Mouse (Mus musculus): ENCODE measurements at regions not wholly inside any gene's neighbourhood (a gene's known extent, or its start where the extent isn't known, plus 50 kb on each side); places are given as distances from the start of the nearest gene placed in this dataset.
A peak's percentile ranks its signal among the peaks of the same experiment; 100 is the strongest.

DNA sequence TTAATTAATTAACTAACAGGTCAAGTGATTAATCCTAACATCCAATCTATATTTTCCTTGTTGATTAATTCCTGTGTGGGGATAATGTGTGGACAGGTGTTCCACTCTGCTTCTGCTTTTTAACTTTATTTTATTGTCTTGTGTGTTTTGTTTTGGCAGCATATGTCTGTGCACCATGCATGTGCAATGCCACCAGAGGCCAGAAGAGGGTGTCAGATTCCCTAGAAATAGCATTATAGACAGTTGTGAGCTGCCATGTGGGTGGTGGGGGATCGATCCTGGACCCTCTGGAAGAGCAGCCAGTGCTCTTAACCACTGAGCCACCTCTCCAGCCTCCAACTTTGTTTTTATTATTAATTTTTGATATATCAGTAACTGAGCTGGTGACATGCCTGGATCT lies 65.6 kb downstream of the En1 start:
- H3K36me3 ChIP-seq (ENCODE audit: insufficient read depth, low read length), result no peaks in the 10 kb centered on the region
- H3K9ac ChIP-seq (replicated peaks; ENCODE audit: low read length), result no peak overlapping the region
- H3K9me3 ChIP-seq (ENCODE audit: low read length), result no peaks in the 10 kb centered on the region
- WGBS, result 92% methylated on average over 1 of the region's 1 CpGs
- no peak overlapping the region for H3K4me3 ChIP-seq (ENCODE audit: low read length)
- no peaks in the 10 kb centered on the region for H3K27me3 ChIP-seq (ENCODE audit: insufficient read depth, low read length)
- no peak overlapping the region for H3K27ac ChIP-seq (ENCODE audit: low read length)
- no peaks in the 10 kb centered on the region for H3K4me1 ChIP-seq (ENCODE audit: insufficient read depth, low read length)
- no peak overlapping the region for H3K4me2 ChIP-seq (replicated peaks; ENCODE audit: low read depth, low read length)
- no peak for ATAC-seq (ENCODE audit: low FRiP score, low TSS enrichment)

DNA sequence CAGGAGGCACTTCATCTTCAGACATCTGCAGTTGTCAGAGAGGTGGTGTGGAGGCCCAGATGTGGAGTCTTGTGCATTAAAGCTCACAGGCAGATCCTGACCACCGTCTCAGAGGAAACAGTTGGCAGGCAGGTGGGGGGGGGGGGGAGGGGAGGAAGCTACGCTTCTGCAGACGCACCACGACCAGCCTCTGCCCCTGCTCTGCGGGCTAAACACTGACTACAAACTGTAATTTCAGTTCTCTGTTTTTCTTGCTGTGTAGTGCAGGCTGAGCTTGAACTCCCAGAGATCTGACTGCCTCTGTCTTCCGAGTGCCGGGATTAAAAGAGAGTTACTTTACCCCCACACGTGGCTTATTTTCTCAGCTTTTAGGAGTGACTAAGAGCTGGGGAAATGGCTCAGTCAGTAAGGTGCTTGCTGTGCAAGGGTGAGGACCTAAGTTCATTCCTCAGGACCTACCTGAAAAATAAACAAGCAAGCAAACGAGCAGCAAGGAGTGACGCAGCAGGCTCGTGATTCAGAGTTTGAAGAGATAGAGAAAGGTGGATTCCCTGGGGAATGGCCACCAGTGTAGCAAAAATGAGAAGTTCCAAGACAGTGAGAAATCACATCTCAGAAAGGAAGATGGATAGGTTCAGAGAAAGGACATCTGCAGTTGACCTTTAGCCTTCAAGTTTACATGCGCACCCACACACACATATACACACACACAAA lies 81.5 kb downstream of the En1 start:
- no peak overlapping the region for H3K4me2 ChIP-seq (replicated peaks; ENCODE audit: low read depth, low read length)
- H3K27ac ChIP-seq (ENCODE audit: low read length), result no peak overlapping the region
- no peak for ATAC-seq (ENCODE audit: low FRiP score, low TSS enrichment)
- H3K9me3 ChIP-seq (ENCODE audit: low read length), result no peaks in the 10 kb centered on the region
- no peaks in the 10 kb centered on the region for H3K27me3 ChIP-seq (ENCODE audit: insufficient read depth, low read length)
- no peak overlapping the region for H3K9ac ChIP-seq (replicated peaks; ENCODE audit: low read length)
- H3K36me3 ChIP-seq (ENCODE audit: insufficient read depth, low read length), result no peaks in the 10 kb centered on the region
- no peaks in the 10 kb centered on the region for H3K4me1 ChIP-seq (ENCODE audit: insufficient read depth, low read length)
- 46% methylated on average over 12 of the region's 12 CpGs for WGBS
- no peak overlapping the region for H3K4me3 ChIP-seq (ENCODE audit: low read length)

DNA sequence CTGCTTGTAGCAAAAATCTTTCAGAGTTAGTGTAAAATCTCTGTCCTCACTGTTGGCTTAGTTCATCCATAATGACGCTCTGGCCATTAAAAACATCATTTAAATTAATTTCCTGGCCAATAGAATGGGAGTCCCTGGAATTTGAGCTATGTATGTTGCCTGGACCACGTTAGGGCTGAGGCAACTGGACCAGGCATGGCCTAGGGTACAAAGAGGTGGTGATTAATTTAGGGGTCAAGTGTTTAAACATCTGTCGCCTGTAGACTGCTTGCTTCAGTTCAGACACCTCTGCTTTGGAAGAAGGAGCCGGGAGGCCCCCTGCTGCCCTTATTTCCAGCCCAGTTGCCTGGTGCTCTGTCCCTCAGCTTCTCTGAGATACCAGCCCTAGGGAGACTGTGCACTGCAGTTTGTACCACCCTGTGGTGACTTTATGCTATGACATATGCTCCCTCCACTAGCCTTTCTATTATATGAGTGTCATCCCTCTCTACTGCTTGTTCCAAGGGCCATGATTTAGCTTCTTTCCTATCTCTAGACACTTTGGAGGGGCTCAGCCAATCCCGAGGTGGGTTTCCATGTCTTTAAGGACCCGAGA lies 83.5 kb downstream of the En1 start:
- Histone ChIP-seq H3K36me3 (ENCODE audit: insufficient read depth, low read length) (no peaks in the 10 kb centered on the region), H3K4me3 (ENCODE audit: low read length) (no peak overlapping the region), H3K27ac (ENCODE audit: low read length) (no peak overlapping the region), H3K4me1 (ENCODE audit: insufficient read depth, low read length) (no peaks in the 10 kb centered on the region), H3K4me2 (replicated peaks; ENCODE audit: low read depth, low read length) (no peak overlapping the region), H3K9ac (replicated peaks; ENCODE audit: low read length) (no peak overlapping the region), H3K9me3 (ENCODE audit: low read length) (no peaks in the 10 kb centered on the region), H3K27me3 (ENCODE audit: insufficient read depth, low read length) (no peaks in the 10 kb centered on the region)
- WGBS, result 36% methylated on average over 6 of the region's 6 CpGs
- ATAC-seq (ENCODE audit: low FRiP score, low TSS enrichment), result peak; percentile 59; the same call in 1 of the 2 replicates

DNA sequence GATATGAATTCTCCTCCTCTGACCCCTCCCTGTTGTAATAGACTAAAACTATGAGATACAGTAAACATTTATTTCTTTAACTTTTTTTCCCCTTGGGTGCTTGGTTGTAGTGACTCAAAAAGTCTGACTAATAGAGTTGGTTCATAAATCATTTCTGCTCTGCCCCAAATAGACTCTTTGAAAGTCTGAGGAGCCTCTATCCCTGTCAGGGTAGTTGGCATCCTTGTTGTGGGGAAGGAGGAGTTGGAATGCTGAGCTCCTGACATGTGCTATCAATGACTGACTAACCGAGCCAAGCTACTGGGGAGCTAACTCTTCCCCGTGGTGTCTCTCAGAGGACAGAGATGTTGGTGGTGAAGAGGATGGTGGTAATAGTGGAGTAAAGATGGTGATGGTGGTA lies 89.4 kb downstream of the En1 start:
- Histone ChIP-seq H3K4me2 (replicated peaks; ENCODE audit: low read depth, low read length) (no peak overlapping the region), H3K27ac (ENCODE audit: low read length) (no peak overlapping the region), H3K36me3 (ENCODE audit: insufficient read depth, low read length) (no peaks in the 10 kb centered on the region), H3K27me3 (ENCODE audit: insufficient read depth, low read length) (no peaks in the 10 kb centered on the region), H3K4me1 (ENCODE audit: insufficient read depth, low read length) (no peaks in the 10 kb centered on the region), H3K9me3 (ENCODE audit: low read length) (0 out of 2 replicates have a peak, but pooled peaks cover 4% of the 10 kb centered on the region), H3K9ac (replicated peaks; ENCODE audit: low read length) (no peak overlapping the region), H3K4me3 (ENCODE audit: low read length) (no peak overlapping the region)
- WGBS, result 72% methylated on average over 2 of the region's 2 CpGs
- ATAC-seq (ENCODE audit: low FRiP score, low TSS enrichment), result no peak

DNA sequence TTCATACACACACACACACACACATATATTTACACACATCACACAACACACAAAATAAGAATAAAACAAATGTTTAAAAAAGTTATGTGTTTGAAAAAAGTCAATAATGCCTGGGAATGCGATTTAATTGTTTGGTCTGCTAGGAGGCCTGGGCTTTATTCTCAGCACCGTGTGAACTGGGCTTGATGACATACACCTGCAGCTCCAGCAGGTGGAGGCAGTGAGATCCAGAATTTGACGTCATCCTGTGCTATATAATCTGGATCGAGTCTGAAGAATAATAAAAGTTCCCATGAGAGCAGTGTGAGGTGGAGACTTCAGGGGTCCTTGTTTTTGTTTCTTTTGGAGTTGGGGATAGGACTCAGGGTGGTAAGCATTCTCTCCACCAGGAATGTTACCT lies 96.0 kb downstream of the En1 start:
- no peaks in the 10 kb centered on the region for H3K4me1 ChIP-seq (ENCODE audit: insufficient read depth, low read length)
- H3K4me3 ChIP-seq (ENCODE audit: low read length), result no peak overlapping the region
- 0 out of 2 replicates have a peak, but pooled peaks cover 4% of the 10 kb centered on the region for H3K9me3 ChIP-seq (ENCODE audit: low read length)
- no peak for ATAC-seq (ENCODE audit: low FRiP score, low TSS enrichment)
- no peak overlapping the region for H3K4me2 ChIP-seq (replicated peaks; ENCODE audit: low read depth, low read length)
- no peak overlapping the region for H3K9ac ChIP-seq (replicated peaks; ENCODE audit: low read length)
- no peaks in the 10 kb centered on the region for H3K27me3 ChIP-seq (ENCODE audit: insufficient read depth, low read length)
- WGBS, result 67% methylated on average over 4 of the region's 4 CpGs
- H3K36me3 ChIP-seq (ENCODE audit: insufficient read depth, low read length), result no peaks in the 10 kb centered on the region
- H3K27ac ChIP-seq (ENCODE audit: low read length), result no peak overlapping the region

DNA sequence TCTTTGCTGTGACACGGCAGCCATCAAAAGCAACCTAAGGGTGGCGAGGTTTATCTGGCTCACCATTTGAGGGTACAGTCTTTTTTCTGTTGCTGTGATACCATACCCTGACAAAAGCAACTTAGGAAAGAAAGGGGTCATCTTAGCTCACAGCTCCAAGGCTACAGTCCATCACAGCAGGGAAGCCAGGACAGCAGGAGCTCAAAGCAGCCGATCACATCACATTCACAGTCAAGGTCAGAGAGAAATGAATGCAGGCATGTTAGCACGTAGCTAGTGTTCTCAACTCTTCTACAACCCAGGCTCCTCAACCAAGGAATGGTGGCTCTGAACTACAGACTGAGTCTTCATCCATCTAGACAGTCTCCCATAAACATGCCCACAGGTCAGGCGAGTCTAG lies 102.0 kb downstream of the En1 start:
- 74% methylated on average over 5 of the region's 5 CpGs for WGBS
- H3K4me2 ChIP-seq (replicated peaks; ENCODE audit: low read depth, low read length), result no peak overlapping the region
- H3K9ac ChIP-seq (replicated peaks; ENCODE audit: low read length), result no peak overlapping the region
- no peaks in the 10 kb centered on the region for H3K9me3 ChIP-seq (ENCODE audit: low read length)
- H3K36me3 ChIP-seq (ENCODE audit: insufficient read depth, low read length), result no peaks in the 10 kb centered on the region
- no peak overlapping the region for H3K27ac ChIP-seq (ENCODE audit: low read length)
- H3K27me3 ChIP-seq (ENCODE audit: insufficient read depth, low read length), result no peaks in the 10 kb centered on the region
- no peak overlapping the region for H3K4me3 ChIP-seq (ENCODE audit: low read length)
- no peaks in the 10 kb centered on the region for H3K4me1 ChIP-seq (ENCODE audit: insufficient read depth, low read length)
- ATAC-seq (ENCODE audit: low FRiP score, low TSS enrichment), result no peak

DNA sequence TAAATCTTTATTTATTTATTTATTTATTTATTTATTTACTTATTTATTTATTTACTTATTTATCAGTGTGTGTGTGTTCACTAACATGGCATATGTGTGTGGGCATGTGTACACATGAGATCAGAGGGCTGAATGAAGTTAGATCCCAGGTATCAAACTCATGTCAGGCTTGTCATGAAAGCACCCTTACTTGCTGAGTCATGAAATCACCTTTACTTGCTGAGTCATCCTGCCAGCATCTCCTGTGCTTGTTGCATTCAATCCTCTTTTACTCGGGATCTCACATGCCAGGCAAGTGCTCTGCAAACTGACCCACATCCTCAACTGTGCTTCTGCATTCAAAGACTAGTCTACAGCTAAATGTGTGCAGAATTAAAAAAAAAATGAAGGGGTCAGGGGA lies 103.8 kb downstream of the En1 start:
- 66% methylated on average over 1 of the region's 1 CpGs for WGBS
- Histone ChIP-seq H3K4me1 (ENCODE audit: insufficient read depth, low read length) (no peaks in the 10 kb centered on the region), H3K27me3 (ENCODE audit: insufficient read depth, low read length) (no peaks in the 10 kb centered on the region), H3K9me3 (ENCODE audit: low read length) (no peaks in the 10 kb centered on the region), H3K27ac (ENCODE audit: low read length) (no peak overlapping the region), H3K4me3 (ENCODE audit: low read length) (no peak overlapping the region), H3K9ac (replicated peaks; ENCODE audit: low read length) (no peak overlapping the region), H3K4me2 (replicated peaks; ENCODE audit: low read depth, low read length) (no peak overlapping the region), H3K36me3 (ENCODE audit: insufficient read depth, low read length) (no peaks in the 10 kb centered on the region)
- no peak for ATAC-seq (ENCODE audit: low FRiP score, low TSS enrichment)

DNA sequence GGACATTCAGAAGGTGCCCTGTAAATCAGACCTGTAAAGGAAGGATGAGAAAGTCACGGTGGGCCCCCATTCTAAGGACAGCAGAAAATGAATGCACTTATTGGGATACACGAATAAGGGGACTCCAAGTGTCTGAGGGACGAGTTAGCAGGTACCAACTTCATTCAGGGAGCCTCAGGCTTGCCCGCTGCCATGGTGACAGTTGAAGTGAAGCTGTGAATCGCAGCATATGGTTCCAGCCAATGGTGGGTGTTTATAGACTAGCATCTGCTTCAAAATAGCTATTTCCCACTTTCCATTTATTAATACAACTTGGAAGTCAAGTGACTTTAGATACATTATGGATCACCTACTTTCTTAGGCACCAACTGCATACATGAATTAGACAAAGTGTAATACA lies 106.3 kb downstream of the En1 start:
- H3K27ac ChIP-seq (ENCODE audit: low read length), result no peak overlapping the region
- H3K4me1 ChIP-seq (ENCODE audit: insufficient read depth, low read length), result no peaks in the 10 kb centered on the region
- H3K4me3 ChIP-seq (ENCODE audit: low read length), result no peak overlapping the region
- H3K9me3 ChIP-seq (ENCODE audit: low read length), result no peaks in the 10 kb centered on the region
- no peaks in the 10 kb centered on the region for H3K36me3 ChIP-seq (ENCODE audit: insufficient read depth, low read length)
- H3K27me3 ChIP-seq (ENCODE audit: insufficient read depth, low read length), result no peaks in the 10 kb centered on the region
- no peak overlapping the region for H3K9ac ChIP-seq (replicated peaks; ENCODE audit: low read length)
- 74% methylated on average over 5 of the region's 5 CpGs for WGBS
- no peak overlapping the region for H3K4me2 ChIP-seq (replicated peaks; ENCODE audit: low read depth, low read length)
- no peak for ATAC-seq (ENCODE audit: low FRiP score, low TSS enrichment)

DNA sequence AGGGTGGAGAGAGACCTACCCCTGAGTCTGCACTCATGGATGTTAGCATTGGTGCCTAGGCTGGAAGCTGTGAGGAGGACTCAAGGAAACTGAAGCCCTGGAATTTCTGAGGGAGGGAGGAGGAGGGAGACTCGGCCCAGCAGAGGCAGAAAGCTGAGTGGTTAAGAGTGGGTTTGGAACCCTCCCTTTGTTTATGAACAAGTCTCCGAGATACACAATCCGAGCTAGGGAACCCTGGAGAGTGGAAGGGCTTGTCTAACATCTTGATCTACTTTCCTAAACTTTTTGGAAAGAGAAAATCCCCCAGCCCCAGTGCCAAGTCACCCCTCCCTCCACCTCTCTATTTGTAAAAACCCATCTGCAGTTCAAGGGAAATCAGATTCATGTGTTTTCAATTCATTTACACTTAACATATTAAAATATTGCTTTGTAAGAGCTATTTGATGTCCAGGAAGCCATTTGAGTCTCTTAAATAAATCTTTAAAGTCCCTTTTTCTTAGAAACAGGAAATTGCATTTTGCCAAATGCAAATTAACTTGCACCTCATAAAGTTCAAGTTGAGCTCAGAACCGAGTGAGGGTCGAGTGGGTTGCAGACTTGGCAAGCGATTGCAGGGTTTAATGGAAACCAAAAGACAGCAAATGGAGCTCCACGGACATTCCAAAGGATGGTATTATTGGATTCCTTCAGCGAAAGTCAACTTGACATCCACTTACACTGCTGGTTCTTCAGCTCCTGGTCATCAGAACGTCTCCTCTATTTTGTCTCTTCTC lies 113.1 kb downstream of the En1 start:
- no peak overlapping the region for H3K4me2 ChIP-seq (replicated peaks; ENCODE audit: low read depth, low read length)
- H3K27ac ChIP-seq (ENCODE audit: low read length), result no peak overlapping the region
- H3K36me3 ChIP-seq (ENCODE audit: insufficient read depth, low read length), result no peaks in the 10 kb centered on the region
- no peak for ATAC-seq (ENCODE audit: low FRiP score, low TSS enrichment)
- H3K4me3 ChIP-seq (ENCODE audit: low read length), result no peak overlapping the region
- H3K4me1 ChIP-seq (ENCODE audit: insufficient read depth, low read length), result no peaks in the 10 kb centered on the region
- H3K27me3 ChIP-seq (ENCODE audit: insufficient read depth, low read length), result no peaks in the 10 kb centered on the region
- WGBS, result 66% methylated on average over 9 of the region's 9 CpGs
- no peaks in the 10 kb centered on the region for H3K9me3 ChIP-seq (ENCODE audit: low read length)
- no peak overlapping the region for H3K9ac ChIP-seq (replicated peaks; ENCODE audit: low read length)

DNA sequence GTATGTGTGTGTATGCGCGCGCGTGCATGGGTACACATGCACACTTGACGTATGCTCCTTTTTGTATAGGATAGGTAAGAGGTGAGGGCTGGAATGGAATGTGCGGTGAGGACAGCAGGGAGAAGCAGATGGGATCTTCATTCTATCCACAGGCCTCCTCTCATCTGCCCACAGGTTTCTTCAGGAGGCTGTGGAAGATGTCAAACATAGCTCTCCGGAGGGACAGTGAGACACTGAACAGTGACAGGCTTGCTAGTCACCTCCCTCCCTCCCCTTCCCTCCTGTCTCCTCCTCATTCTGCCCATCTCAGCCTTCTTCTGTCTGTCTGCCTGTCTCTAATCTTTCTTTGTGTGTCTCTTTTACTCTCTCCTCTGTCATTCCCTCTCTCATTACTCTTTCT lies 124.6 kb downstream of the En1 start:
- H3K9me3 ChIP-seq (ENCODE audit: low read length), result no peaks in the 10 kb centered on the region
- 90% methylated on average over 7 of the region's 7 CpGs for WGBS
- H3K9ac ChIP-seq (replicated peaks; ENCODE audit: low read length), result no peak overlapping the region
- H3K27ac ChIP-seq (ENCODE audit: low read length), result no peak overlapping the region
- H3K27me3 ChIP-seq (ENCODE audit: insufficient read depth, low read length), result no peaks in the 10 kb centered on the region
- no peak overlapping the region for H3K4me2 ChIP-seq (replicated peaks; ENCODE audit: low read depth, low read length)
- no peaks in the 10 kb centered on the region for H3K36me3 ChIP-seq (ENCODE audit: insufficient read depth, low read length)
- no peak overlapping the region for H3K4me3 ChIP-seq (ENCODE audit: low read length)
- no peaks in the 10 kb centered on the region for H3K4me1 ChIP-seq (ENCODE audit: insufficient read depth, low read length)
- no peak for ATAC-seq (ENCODE audit: low FRiP score, low TSS enrichment)
